Mouse (Mus musculus): ENCODE measurements around the gene Ccl9.

DNA sequence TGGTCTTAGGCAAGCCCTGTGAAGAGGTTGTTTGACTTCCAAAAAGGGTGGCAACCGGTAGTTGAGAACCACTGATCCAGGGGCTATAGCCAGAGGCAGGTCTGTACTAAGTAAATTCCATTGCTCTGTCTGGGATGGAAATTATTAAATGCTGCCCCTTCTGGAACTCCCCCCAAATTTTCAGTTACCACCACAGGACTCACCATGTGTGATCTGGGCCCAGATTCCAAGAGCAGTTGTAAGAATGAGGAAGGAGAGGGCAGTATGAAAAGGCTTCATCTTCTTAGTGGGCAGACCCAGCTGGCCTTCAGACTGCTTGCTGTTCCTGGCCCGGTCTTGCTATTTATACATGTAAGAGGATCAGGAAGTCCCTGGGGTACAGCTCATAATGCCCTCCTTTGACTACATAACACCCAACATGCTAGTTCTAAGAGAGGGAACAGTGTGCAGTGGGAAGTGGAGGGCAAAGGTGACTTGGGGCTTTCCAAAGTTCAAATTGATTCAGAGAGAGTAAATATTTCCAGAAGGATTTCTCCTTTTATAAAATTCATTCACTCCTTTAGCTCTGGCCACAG lies at the start of gene Ccl9:
- TF ChIP-seq CTCF (IDR thresholded peaks at IDR 0.05; ENCODE audit: insufficient read depth, low read length) = no peak
- no peak for TF ChIP-seq POLR2A (IDR thresholded peaks at IDR 0.05; ENCODE audit: borderline replicate concordance, extremely low read depth, low read depth, low read length)
